Mouse (Mus musculus): ENCODE data around the gene Cfap97d1. TPM values are rescaled to one million over a fixed set of nuclear protein-coding genes. Genes with fewer than 3 reads are reported as not detected.

Gene Cfap97d1
- total RNA-seq, 2 experiments from 2014 or later: not detected

DNA sequence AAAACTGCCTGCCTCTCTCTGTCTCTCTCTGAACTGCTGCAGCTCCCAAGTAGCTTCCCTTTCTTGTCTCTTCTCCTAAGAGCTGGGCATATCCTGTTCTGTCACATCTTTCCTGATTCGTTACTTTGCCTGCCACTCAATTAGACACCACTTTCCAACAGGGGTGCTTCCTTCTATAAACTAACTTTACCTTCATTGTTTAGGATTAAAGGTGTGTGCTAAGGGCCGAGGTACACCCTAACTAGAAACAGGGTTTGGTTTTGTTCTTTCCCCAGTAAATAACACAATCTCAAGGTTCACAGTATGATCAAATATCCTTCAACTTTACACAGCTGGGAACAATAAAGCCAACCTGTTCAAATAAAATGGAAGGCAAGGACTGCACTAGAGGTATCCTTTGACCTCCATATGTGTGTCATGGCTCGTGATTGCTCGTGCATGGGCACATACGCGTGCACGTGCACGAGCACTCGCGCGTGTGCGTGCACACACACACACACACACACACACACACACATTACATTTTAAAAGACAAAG, 49.0 kb downstream of the Cfap97d1 start:
- DNase-seq (ENCODE audit: low spot score in 2 of 2): no peak

DNA sequence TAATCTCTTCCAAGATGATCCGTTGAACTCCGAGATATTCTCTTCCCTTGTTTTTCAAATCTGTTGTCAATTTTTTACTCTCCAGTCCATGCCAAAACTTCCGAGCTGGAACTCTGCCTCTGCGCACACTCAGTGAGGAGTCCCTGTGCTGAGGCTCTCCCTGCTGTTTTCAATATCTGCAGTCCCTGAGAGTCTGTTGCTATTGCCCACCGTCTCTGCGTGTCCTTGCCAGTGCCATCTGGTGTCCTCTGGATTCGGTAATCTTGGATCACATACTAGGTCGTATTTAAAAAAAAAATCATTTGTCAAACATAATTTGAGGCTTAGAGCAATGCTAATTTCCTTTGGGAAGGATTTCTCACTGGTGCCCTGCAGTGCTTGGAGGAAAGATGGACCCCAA, 50.8 kb downstream of the Cfap97d1 start:
- DNase-seq (ENCODE audit: low spot score in 2 of 2): peak; percentile 59 to 79

DNA sequence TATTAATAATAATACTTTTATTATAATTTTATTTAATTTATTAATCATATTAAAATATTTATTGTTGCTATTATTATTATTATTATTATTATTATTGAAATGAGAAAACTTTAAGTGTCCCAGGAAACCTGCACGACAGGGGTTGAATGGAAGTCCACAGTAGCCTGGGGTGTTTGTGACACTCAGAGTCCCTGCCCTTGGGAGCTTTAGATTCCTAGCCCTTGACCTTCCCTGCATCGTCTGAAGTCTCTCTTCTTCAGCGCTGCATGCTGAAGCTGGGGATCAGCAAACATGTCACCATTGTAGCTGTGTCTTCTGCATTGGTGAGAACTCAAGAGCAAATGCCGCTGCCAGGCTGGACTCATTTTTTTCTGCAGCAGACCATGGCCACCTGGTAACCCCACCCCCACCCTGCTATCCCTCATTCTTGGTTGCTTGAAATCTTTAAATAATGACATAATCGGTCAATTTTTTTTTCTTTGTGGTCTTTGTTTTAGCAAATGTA, 51.4 kb downstream of the Cfap97d1 start:
- DNase-seq (ENCODE audit: low spot score in 2 of 2): no peak

DNA sequence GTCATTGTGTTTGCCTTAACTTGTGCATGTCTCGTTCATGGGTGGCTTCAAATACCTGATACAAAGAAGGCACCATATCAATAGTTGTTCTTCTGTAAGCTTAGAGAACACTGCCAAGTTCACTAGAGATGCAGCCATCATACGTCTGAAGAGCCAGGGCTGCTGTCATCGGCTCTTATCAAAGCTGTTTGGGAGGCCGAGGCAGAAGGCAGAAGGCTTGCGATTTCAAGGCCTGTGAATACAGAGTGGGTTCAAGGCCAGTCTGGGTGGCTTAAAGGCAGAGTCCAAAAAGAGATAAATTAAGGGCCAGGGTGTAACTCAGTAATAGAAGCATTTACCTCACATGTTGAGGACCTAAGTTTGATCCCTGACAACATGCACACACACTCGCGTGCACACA, 52.3 kb downstream of the Cfap97d1 start:
- DNase-seq (ENCODE audit: low spot score in 2 of 2): no peak

DNA sequence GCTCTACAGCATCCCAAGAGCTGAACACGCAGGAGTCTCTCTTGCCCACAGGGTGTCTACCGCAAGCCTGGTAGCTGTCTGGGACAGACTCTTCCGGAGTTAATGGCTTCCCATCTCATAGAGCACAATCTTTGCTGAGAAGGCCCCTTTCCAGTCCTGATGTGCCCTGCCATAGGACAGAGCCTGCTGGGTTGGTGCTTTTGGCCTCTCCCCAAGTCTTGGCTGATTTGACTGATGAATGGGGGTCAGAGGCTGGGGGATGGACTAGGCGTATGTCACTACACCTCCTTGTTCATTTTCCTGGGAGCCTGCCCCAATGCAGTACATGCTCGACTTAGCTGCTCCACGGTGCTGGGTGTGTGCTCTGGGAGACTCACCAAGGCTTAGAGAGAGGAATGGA, 53.7 kb downstream of the Cfap97d1 start:
- no peak for DNase-seq (ENCODE audit: low spot score in 2 of 2)

DNA sequence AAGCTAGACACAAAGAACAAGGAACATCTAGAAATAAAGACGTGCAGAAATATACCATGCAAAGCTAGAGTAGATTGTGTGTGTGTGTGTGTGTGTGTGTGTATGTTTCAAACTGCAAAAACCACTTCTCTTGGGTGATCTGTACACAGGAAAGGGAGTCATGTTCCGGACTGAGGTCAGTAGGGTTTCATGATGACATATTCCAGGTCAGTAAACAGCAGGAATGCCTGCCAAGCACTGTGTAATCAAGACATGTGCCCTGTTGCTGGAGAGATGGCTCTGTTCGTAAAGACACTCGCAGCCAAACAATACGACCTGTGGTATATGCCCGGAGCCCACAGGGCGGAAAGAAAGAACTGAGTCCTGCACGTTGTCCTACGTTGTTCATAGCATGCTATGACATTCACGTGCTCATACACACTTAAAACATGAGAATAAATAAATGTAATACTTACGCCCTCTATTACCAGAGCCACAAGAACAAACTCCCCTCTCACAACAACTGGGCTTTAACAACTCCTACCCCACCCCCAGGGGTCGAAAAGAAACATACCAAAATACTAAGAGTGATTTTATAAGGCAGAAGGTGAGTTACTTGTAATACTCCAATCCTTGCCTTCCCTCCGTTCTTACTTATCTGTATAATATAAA, 55.5 kb downstream of the Cfap97d1 start:
- DNase-seq (ENCODE audit: low spot score in 2 of 2): no peak

DNA sequence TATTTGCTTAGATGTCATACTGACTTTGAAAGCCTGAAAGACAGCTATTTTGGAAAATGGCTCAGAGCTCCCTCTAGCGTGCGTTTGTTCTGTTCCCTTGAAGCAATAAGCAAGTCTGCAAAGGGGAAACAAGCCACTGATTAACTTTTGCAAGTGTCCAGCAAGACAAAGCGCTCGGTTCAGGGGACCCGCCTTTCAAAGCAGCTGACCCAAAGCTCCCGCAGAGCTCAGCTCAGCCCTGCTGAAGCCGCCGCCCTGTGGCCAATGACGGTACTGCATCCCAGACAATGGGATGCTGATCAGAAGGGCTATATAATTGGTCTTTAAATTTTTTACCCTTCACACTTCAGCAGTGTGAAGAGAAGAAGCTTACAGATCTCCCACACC, 56.1 kb downstream of the Cfap97d1 start:
- peak; percentile 66 to 84 for DNase-seq (ENCODE audit: low spot score in 2 of 2)

DNA sequence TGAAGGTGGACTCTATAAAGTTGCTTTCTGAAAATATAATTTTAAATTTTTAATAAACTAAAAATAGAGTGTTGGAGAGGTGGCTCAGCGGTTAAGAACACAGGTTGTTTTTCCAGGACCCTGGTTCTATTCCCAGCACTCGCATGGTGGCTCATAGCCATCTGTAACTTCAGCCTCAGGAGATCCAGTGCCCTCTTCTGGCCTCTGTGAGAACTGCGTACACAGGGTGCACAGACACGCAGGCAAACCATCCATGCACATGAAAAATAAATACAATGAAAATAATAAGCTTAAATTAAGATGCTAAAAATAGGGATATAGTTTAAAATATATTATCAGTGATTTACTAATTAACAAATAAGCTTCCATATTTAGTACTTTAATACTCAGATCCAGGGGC, 56.6 kb downstream of the Cfap97d1 start:
- DNase-seq (ENCODE audit: low spot score in 2 of 2): no peak

DNA sequence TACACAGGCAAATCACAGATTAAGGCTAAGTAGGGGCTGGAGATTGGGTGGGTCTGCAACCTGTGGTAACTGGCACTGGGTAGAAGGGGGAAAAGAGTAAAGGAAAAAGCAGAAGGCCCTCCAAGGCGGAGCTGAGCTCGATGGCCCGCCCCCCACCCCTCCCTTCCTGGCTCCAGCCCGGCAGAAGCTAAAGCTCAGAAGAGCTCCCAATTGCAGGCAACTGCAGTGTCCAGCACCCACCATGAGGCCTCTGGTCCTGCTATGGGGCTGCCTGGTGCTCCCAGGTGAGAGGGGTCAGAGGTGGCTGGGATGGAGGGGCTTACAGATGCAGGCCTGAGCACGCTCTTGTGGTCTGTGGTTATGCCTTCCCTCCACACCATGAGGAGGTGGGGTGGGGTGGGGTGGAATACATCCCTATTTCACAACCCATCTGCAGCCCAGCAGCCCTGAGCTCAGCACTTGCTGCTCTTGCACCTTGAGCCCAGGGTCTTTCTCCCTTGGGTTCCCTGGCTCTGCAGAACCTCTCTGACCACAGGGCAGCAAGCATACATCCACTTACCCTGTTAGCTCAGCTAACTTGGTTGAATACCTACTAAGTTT, 57.4 kb downstream of the Cfap97d1 start, which contains the start of gene Cd300lg:
Gene Cd300lg, plus strand, starts transcription at position 160 of the 600 bp plus-strand sequence.
- DNase-seq (ENCODE audit: low spot score in 2 of 2): no peak

Other genes starting within 250 kb of the Cfap97d1 start
- 10 to 100 TPM; 19.3 to 22.1 TPM for gene Etv4, start 198.9 kb upstream of the Cfap97d1 start, total RNA-seq (2021)
- 1 to 10 TPM; 1.9 to 2.0 TPM for gene Meox1, start 89.9 kb upstream of the Cfap97d1 start, total RNA-seq (2021)
- gene Sost, start 17.3 kb upstream of the Cfap97d1 start, total RNA-seq (2021): not detected
- 100 to 1,000 TPM; 156 to 159 TPM for gene Dusp3, start 2.7 kb downstream of the Cfap97d1 start, total RNA-seq (2021)
- 10 to 100 TPM; 87.4 to 93.8 TPM for gene Mpp3, start 44.2 kb downstream of the Cfap97d1 start, total RNA-seq (2021)
- gene Cd300lg, start 57.2 kb downstream of the Cfap97d1 start, total RNA-seq (2021): under 1 TPM; 0.24 to 0.32 TPM
- 100 to 1,000 TPM; 139 to 144 TPM for gene Mpp2, start 104.2 kb downstream of the Cfap97d1 start, total RNA-seq (2021)
- not detected for gene Ppy, start 117.0 kb downstream of the Cfap97d1 start, total RNA-seq (2021)
- not detected for gene Pyy, start 123.6 kb downstream of the Cfap97d1 start, total RNA-seq (2021)
- gene Nags, start 161.2 kb downstream of the Cfap97d1 start, total RNA-seq (2021): not detected
- gene Tmem101, start 172.1 kb downstream of the Cfap97d1 start, total RNA-seq (2021): 10 to 100 TPM; 26.4 to 29.2 TPM
- gene Lsm12, start 201.0 kb downstream of the Cfap97d1 start, total RNA-seq (2021): 10 to 100 TPM; 65.9 to 72.8 TPM
- 10 to 100 TPM; 49.2 to 49.5 TPM for gene G6pc3, start 205.3 kb downstream of the Cfap97d1 start, total RNA-seq (2021)
- 100 to 1,000 TPM; 171 to 197 TPM for gene Hdac5, start 245.9 kb downstream of the Cfap97d1 start, total RNA-seq (2021)